Mouse (Mus musculus) large intestine, adult 2 months (tissue): ENCODE results near the gene H2-Ob. TPM values are rescaled to one million over a fixed set of nuclear protein-coding genes. Genes with fewer than 3 reads are reported as not detected.

Experiments used
- DNase-seq: peaks from one replicate; pipeline ENCODE4 v3.0.0-alpha.2; 2012; ENCODE audit warnings: low read depth, low spot score
- WGBS: fragments of 180-500 bp; shearing (Covaris S2); methylation state at CpG from one replicate; pipeline ENCODE4 v1.1.7; 2018; 5-methylcytosine and 5-hydroxymethylcytosine counted together
- polyA plus RNA-seq: library from polyadenylated mRNA; depleted of rRNA; stranded (reverse); fragments of >200 nt; gene quantifications from 2 replicates; pipeline ENCODE4 v1.2.3, GENCODE M21; 2012

The H2-Ob gene
- polyA plus RNA-seq, 1 experiment: 30.6 TPM

- DNase-seq: no peak
Observed at GRCm38 (mm10) chr17:34268748-34269147, 30.0 kb downstream of the H2-Ob start.

DNA sequence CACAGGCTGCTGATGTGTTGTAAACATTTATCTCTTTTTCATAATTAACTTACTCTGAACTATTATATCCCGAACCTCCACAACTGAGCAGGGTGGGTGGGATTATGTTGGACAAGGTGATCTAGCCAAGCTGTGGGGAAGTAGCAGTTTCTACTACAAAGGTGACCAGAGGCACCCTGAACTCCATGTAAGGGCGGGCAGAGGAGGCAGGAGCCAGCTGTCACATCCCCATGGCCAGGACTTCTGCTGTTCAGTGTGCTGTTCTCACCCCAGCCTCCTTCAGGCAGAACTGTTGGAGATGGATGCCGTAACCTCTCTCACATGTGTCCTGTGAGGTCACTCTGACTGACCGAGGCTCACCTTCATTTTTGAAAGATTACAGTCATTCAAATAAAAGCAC is 31.1 kb downstream of the H2-Ob start:
- DNase-seq: no peak
- WGBS: 68% methylated on average over 4 of the region's 4 CpGs

More at GRCm38 (mm10) chr17:34268748-34269147, 30.0 kb downstream of the H2-Ob start:
- 78% methylated on average over 2 of the region's 2 CpGs for WGBS

DNA sequence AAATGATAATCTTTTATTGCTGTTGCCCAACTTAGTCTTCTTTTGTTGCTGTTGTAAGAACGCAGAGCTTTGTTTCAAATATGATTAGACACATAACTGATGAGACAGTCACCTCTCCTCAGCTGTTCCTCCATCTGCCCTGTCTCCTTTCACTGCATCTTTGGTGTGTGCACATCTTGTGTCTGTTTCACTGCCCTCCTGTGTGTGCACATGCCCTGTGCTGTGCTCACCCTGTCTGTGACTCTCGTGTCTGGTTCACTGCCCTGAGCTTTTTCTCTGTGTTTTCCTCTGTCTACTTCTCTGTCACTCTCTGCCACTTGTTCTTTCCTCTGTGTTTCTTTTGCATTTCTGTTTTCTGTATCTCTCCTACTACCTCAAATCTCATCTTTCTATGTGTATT is 31.5 kb downstream of the H2-Ob start:
- WGBS: 61% methylated on average over 2 of the region's 2 CpGs
- no peak for DNase-seq

DNA sequence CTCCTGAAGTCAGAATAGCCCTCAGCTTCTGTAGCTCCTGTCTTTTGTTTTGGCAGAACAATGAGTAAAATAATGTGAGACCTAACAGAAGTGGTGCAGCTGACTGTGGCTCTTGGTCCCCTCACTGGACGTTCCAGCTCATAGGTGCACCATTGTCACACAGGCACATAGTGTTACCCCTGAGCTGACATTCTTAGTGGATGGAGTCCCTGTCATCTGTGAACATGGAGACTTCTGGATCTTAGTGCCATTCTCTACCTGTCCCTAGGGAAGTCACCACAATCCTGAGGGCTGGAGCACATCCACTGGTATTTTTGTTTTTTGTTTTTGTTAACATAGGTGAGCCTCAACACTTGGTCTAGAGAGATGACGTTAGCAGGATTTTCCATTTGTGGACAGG is 32.2 kb downstream of the H2-Ob start:
- whole genome bisulfite sequencing: 76% methylated on average over 2 of the region's 2 CpGs
- no peak for DNase-seq

- DNase-seq: no peak
- 91% methylated on average over 1 of the region's 1 CpGs for WGBS
Observed at GRCm38 (mm10) chr17:34272102-34272501, 33.4 kb downstream of the H2-Ob start.

- DNase-seq: no peak
- WGBS: 79% methylated on average over 1 of the region's 1 CpGs
Observed at GRCm38 (mm10) chr17:34280499-34281038, 41.9 kb downstream of the H2-Ob start.

- no peak for DNase-seq
- 50% methylated on average over 1 of the region's 1 CpGs for WGBS
Observed at GRCm38 (mm10) chr17:34281836-34282235, 43.1 kb downstream of the H2-Ob start.

DNA sequence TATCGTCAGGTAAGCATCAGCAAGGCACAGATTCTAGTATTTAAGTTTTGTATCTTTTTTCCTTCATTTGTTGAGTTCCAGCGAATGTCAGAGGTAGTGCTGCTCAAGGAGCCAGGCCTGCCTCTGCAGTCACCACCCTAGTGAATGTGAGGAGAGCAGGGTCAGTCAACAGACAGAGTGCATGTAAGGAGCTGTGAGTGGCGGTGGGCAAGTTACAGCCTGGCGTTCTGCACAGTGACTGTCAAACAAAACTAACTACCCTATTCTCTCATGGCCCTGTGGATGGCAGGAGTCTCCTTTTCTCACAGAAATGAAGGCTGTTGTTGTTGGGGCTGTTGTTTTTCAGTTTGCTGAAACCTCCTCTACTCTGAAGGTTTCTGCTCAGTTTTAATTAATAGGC is 46.7 kb downstream of the H2-Ob start:
- DNase-seq: no peak
- WGBS: 77% methylated on average over 4 of the region's 4 CpGs

DNA sequence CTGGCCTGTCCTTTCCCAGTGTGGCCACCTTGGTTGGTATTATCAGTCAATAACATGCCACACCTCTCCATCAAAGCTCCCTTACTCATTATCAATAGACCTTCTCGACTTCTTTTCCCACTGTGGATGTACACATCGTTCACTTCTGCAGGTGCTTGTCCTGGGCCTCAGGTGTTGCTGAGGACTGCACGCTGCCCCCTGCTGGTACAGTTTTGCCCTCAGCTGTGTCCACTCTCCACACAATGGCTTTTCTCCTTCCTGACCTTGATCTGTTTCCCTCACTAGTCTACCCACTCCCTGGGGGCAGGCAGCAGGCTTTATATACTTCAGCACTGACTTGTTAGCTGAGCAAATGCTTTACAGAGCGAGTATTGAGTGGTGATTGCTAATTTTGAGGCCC is 47.1 kb downstream of the H2-Ob start:
- 23% methylated on average over 4 of the region's 4 CpGs for WGBS

DNA sequence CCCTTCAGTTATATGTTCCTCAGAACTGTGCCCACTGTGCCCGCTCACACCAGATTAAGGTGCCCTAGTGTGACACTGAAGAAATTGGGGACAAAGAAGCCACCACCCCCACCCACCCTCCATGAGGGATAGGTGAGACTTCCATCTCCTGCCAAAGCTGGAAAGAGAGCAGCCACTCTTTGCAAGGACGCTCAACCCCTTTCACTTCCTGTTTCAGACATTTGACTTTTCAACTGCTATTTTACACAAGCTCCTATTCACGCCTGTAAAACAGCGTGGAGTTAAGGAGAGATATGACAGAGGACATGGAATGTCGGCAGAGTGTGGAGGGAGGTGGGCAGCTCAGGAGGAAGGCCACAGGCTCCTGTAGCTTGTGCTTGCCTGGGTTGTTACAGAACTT is 47.8 kb downstream of the H2-Ob start:
- 80% methylated on average over 5 of the region's 5 CpGs for WGBS
- no peak for DNase-seq

More for the DNA sequence above, 47.1 kb downstream of the H2-Ob start:
- DNase-seq: no peak

- WGBS: 60% methylated on average over 6 of the region's 6 CpGs
Observed at GRCm38 (mm10) chr17:34286999-34287398, 48.3 kb downstream of the H2-Ob start.

DNA sequence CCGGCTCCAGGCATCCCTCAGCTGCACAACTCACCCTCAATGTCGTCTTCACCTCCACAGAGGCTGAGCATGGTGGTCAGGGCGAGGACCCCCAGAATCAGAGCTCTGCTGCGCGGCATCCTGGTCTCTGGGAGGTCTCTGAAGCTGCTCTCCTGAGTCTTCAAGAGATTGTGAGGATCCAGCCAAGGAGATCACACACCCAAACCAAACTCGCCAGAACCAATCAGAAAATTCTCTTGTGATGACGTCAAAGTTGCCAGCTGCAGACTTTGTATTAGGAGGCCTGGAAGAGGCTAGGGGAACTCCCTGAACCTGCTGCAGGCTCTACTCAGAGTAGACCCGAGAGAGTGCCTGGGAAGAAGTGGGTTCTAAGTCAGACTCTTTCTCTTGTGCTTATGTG is 48.9 kb downstream of the H2-Ob start, which contains the start of gene H2-Aa:
H2-Aa (minus strand) TSS at position 176 of the 400 bp plus-strand sequence.
- DNase-seq: no peak
- 16% methylated on average over 8 of the region's 8 CpGs for WGBS

More at GRCm38 (mm10) chr17:34286999-34287398, 48.3 kb downstream of the H2-Ob start:
- no peak for DNase-seq

GRCm38 (mm10) chr17:34288131-34288530 is 49.4 kb downstream of the H2-Ob start:
- DNase-seq: no peak
- WGBS: 60% methylated on average over 3 of the region's 3 CpGs

GRCm38 (mm10) chr17:34291609-34292008 is 52.9 kb downstream of the H2-Ob start:
- WGBS: 15% methylated on average over 8 of the region's 8 CpGs
- no peak for DNase-seq

DNA sequence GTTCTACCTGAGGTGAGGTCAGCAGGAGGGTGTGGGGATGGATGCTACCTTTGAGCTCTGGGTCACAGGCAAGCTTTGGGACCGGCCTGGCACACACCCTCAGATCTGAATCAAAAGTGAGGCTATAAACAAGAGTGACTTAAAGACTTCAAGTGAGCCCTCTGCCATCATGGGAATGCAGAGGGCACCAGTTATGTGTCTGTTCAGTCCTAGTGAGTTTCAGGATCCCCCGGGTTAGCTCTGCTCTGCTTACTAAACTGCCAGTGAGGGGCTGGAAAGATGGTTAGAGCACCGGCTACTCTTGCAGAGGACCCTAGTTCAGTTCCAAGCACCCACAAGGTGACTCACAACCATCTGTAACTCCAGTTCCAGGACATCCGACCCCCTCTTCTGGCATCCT is 53.9 kb downstream of the H2-Ob start:
- no peak for DNase-seq

GRCm38 (mm10) chr17:34293533-34293932 is 54.8 kb downstream of the H2-Ob start:
- WGBS: 24% methylated on average over 2 of the region's 2 CpGs
- DNase-seq: no peak

More for the DNA sequence above, 53.9 kb downstream of the H2-Ob start:
- 86% methylated on average over 4 of the region's 4 CpGs for WGBS

DNA sequence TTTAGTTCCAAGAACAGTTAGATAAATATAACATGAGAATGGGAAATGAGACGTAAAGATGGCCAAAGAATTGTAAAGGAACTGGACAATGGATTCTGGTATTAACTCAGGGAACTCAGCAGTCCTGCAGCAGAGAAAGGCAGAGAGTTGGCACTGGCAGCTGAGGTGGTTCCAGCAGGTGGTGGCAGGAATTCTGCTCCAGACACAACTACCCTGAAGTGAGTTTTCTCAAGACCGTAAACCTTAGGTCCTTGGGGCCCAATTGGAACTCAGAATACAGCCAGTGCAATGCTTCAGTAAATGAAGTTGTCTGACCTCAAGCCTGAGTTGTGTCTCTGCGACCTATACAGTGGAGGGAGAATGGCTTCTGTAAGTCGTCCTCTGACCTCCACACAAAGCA is 55.5 kb downstream of the H2-Ob start:
- no peak for DNase-seq
- WGBS: 69% methylated on average over 4 of the region's 4 CpGs

- DNase-seq: no peak
Observed at GRCm38 (mm10) chr17:34295307-34295706, 56.6 kb downstream of the H2-Ob start.

- WGBS: 23% methylated on average over 23 of the region's 23 CpGs
- no peak for DNase-seq
Observed at GRCm38 (mm10) chr17:34295891-34296794, 57.4 kb downstream of the H2-Ob start.

- 80% methylated on average over 3 of the region's 3 CpGs for WGBS
- DNase-seq: no peak
Observed at GRCm38 (mm10) chr17:34299356-34299755, 60.7 kb downstream of the H2-Ob start.

DNA sequence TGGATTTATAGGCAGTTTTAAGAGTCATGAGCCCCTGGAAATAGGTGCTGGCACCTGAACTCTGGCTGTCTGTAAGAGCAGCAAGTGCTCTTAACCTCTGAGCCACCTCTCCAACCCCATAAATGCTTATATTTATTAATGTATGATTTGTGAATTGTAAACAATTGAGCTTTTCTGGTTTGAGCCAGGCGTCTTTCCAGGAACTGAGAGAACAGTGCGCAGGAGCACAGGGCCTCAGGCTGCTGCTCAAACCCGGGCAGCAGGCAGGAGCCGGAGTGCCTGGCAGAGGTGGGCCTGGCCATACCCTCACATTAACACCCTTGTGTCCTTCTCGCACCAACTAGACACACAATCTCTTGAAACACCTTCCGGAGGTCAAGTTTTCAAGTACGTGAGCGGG is 61.4 kb downstream of the H2-Ob start:
- WGBS: 82% methylated on average over 8 of the region's 8 CpGs
- no peak for DNase-seq
